Mouse (Mus musculus): ENCODE results near the gene Hsh2d. TPM values are rescaled to one million over a fixed set of nuclear protein-coding genes. Genes with fewer than 3 reads are reported as not detected.

The Hsh2d gene
- polyA plus RNA-seq, 1 experiment from 2014 or later = 0.17 TPM

GRCm38 (mm10) chr8:72192065-72192464 is 2.6 kb downstream of the Hsh2d start:
- Histone ChIP-seq H3K4me2 (no peak overlapping the region), H3K4me3 (no peak overlapping the region), H3K27me3 (replicated peaks) (no peaks in the 10 kb centered on the region), H3K9me3 (no peaks in the 10 kb centered on the region), H3K9ac (no peak overlapping the region), H3K36me3 (no peaks in the 10 kb centered on the region), H3K4me1 (no peaks in the 10 kb centered on the region), H3K27ac (replicated peaks) (no peak overlapping the region)
- ATAC-seq (ENCODE audit: extremely low read depth, insufficient number of reproducible peaks, low FRiP score, low TSS enrichment) = no peak

DNA sequence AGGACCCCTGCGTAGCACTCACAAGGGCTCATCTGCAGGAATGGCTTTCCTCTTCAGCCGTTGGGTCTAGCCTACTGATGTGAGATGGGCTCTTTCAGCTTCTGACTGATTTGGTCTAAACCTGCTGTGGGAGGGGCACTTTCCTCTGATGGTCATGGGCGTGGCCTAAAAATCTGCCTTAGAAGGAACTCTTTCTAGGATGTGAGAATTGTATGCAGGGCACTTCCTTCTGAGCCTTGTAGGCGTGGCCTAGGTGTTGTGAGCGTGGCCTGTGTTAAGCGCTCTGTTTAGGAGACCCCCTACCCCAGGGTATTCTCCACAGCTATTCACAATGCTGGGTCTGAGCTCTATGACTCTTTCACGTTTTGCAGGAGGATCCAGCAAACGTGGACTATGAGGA is 8.6 kb downstream of the Hsh2d start:
- Histone ChIP-seq H3K4me3 (no peak overlapping the region), H3K4me1 (no peaks in the 10 kb centered on the region), H3K9ac (no peak overlapping the region), H3K27ac (replicated peaks) (no peak overlapping the region), H3K9me3 (peaks cover 17% of the 10 kb centered on the region), H3K36me3 (no peaks in the 10 kb centered on the region), H3K4me2 (no peak overlapping the region), H3K27me3 (replicated peaks) (no peaks in the 10 kb centered on the region)
- 42% methylated on average over 8 of the region's 8 CpGs for WGBS
- ATAC-seq (ENCODE audit: extremely low read depth, insufficient number of reproducible peaks, low FRiP score, low TSS enrichment) = no peak

GRCm38 (mm10) chr8:72208582-72208981 is 19.1 kb downstream of the Hsh2d start:
- no peak for ATAC-seq (ENCODE audit: extremely low read depth, insufficient number of reproducible peaks, low FRiP score, low TSS enrichment)
- H3K4me3 ChIP-seq = no peak overlapping the region
- H3K27me3 ChIP-seq (replicated peaks) = peaks cover 8% of the 10 kb centered on the region; the same call in 1 of the 2 replicates
- H3K4me2 ChIP-seq = no peak overlapping the region
- H3K36me3 ChIP-seq = no peaks in the 10 kb centered on the region
- H3K4me1 ChIP-seq = no peaks in the 10 kb centered on the region
- WGBS = 71% methylated on average over 1 of the region's 1 CpGs
- H3K27ac ChIP-seq (replicated peaks) = no peak overlapping the region
- H3K9me3 ChIP-seq = peaks cover 13% of the 10 kb centered on the region
- no peak overlapping the region for H3K9ac ChIP-seq

DNA sequence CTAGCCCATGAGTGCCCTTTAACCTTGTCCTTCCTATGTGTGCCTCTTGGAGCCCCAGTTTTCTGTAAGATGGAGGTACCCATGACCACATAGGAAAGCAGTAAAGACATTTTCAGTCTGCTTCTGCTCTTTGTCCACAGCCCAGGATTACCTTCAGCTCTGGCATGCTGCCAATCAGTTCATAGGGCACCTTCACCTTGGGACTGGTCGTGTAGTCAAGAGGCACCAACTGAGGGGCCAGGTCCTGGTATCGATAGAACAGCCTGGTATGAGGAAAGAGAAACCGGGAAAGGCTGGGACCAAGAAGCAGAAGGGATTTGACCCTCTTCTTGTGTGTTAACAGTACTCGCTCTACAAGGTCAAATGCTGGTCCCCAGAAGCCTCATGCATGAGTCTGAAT is 20.8 kb downstream of the Hsh2d start:
- 57% methylated on average over 4 of the region's 4 CpGs for WGBS
- H3K9ac ChIP-seq = no peak overlapping the region
- H3K4me1 ChIP-seq = no peaks in the 10 kb centered on the region
- no peak overlapping the region for H3K4me2 ChIP-seq
- H3K9me3 ChIP-seq = no peaks in the 10 kb centered on the region
- no peak for ATAC-seq (ENCODE audit: extremely low read depth, insufficient number of reproducible peaks, low FRiP score, low TSS enrichment)
- H3K36me3 ChIP-seq = no peaks in the 10 kb centered on the region
- peaks cover 24% of the 10 kb centered on the region for H3K27me3 ChIP-seq (replicated peaks)
- H3K4me3 ChIP-seq = no peak overlapping the region
- H3K27ac ChIP-seq (replicated peaks) = no peak overlapping the region

DNA sequence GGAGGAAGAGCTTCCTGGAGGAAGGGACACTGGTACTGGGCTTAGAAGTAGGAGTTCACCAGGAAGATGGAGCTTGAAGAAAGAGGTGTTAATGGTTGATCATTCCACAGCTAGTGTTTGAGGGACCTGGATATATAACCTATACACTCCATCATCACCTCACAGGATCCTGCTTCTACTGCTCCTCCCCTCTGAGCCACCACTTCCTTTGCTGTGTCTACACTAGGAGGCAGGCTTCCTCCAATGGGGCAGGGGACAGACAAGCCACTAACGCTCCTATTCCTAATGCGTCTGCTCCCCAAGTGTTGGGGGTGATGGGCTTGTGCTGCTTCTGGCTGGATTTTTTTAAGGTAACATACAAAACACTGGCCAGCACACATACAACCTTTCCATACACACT is 21.3 kb downstream of the Hsh2d start:
- 63% methylated on average over 2 of the region's 2 CpGs for WGBS
- ATAC-seq (ENCODE audit: extremely low read depth, insufficient number of reproducible peaks, low FRiP score, low TSS enrichment) = no peak
- H3K9me3 ChIP-seq = no peaks in the 10 kb centered on the region
- H3K4me1 ChIP-seq = no peaks in the 10 kb centered on the region
- no peak overlapping the region for H3K4me3 ChIP-seq
- H3K4me2 ChIP-seq = no peak overlapping the region
- no peak overlapping the region for H3K27ac ChIP-seq (replicated peaks)
- H3K27me3 ChIP-seq (replicated peaks) = peaks cover 28% of the 10 kb centered on the region
- H3K36me3 ChIP-seq = no peaks in the 10 kb centered on the region
- H3K9ac ChIP-seq = no peak overlapping the region

GRCm38 (mm10) chr8:72211846-72212245 is 22.4 kb downstream of the Hsh2d start:
- no peak for ATAC-seq (ENCODE audit: extremely low read depth, insufficient number of reproducible peaks, low FRiP score, low TSS enrichment)
- Histone ChIP-seq H3K4me3 (no peak overlapping the region), H3K9me3 (no peaks in the 10 kb centered on the region), H3K36me3 (no peaks in the 10 kb centered on the region), H3K27me3 (replicated peaks) (peaks cover 33% of the 10 kb centered on the region), H3K9ac (no peak overlapping the region), H3K4me1 (no peaks in the 10 kb centered on the region), H3K4me2 (no peak overlapping the region), H3K27ac (replicated peaks) (no peak overlapping the region)
- 75% methylated on average over 1 of the region's 1 CpGs for WGBS

GRCm38 (mm10) chr8:72212751-72213150 is 23.3 kb downstream of the Hsh2d start, which contains the start of gene Cib3:
Gene Cib3, minus strand, starts transcription at chr8:72212837.
- H3K36me3 ChIP-seq = no peaks in the 10 kb centered on the region
- peaks cover 42% of the 10 kb centered on the region for H3K27me3 ChIP-seq (replicated peaks)
- no peaks in the 10 kb centered on the region for H3K4me1 ChIP-seq
- no peak within 1 kb of the TSS for H3K9ac ChIP-seq
- 49% methylated on average over 4 of the region's 4 CpGs for WGBS
- H3K9me3 ChIP-seq = no peaks in the 10 kb centered on the region
- H3K4me2 ChIP-seq = no peak within 1 kb of the TSS
- H3K27ac ChIP-seq (replicated peaks) = no peak within 1 kb of the TSS
- no peak for ATAC-seq (ENCODE audit: extremely low read depth, insufficient number of reproducible peaks, low FRiP score, low TSS enrichment)
- no peak within 1 kb of the TSS for H3K4me3 ChIP-seq

DNA sequence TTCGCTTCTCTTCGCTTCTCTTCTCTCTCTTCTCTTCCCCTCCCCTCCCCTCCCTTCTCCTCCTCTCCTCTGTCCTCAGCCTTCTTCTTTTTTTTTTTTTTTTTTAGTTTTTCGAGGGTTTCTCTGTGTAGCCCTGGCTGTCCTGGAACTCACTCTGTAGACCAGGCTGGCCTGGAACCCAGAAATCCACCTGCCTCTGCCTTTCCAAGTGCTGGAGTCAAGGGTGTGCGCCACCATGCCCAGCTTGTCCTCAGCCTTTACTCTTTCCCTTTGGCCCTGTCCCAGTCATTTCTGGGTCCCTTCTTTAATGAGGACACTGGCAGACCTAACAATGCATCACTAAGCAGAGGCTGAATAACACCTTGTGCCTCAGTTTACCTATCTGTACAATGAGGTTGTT is 24.1 kb downstream of the Hsh2d start, which contains the start of gene Gm11034:
Gm11034 (minus strand) TSS at position 101 of the 400 bp plus-strand sequence.
- Histone ChIP-seq H3K9ac (no peak within 1 kb of the TSS), H3K4me3 (no peak within 1 kb of the TSS), H3K27me3 (replicated peaks) (peaks cover 49% of the 10 kb centered on the region), H3K9me3 (no peaks in the 10 kb centered on the region), H3K4me2 (no peak within 1 kb of the TSS), H3K4me1 (no peaks in the 10 kb centered on the region), H3K36me3 (no peaks in the 10 kb centered on the region), H3K27ac (replicated peaks) (no peak within 1 kb of the TSS)
- no peak for ATAC-seq (ENCODE audit: extremely low read depth, insufficient number of reproducible peaks, low FRiP score, low TSS enrichment)
- WGBS = 67% methylated on average over 4 of the region's 4 CpGs

GRCm38 (mm10) chr8:72215060-72215459 is 25.6 kb downstream of the Hsh2d start:
- no peak overlapping the region for H3K27ac ChIP-seq (replicated peaks)
- H3K4me1 ChIP-seq = peaks cover under 1% of the 10 kb centered on the region; the same call in 1 of the 2 replicates
- no peaks in the 10 kb centered on the region for H3K9me3 ChIP-seq
- WGBS = 33% methylated on average over 2 of the region's 2 CpGs
- no peak for ATAC-seq (ENCODE audit: extremely low read depth, insufficient number of reproducible peaks, low FRiP score, low TSS enrichment)
- H3K27me3 ChIP-seq (replicated peaks) = peaks cover 51% of the 10 kb centered on the region
- H3K36me3 ChIP-seq = no peaks in the 10 kb centered on the region
- no peak overlapping the region for H3K4me2 ChIP-seq
- H3K9ac ChIP-seq = no peak overlapping the region
- no peak overlapping the region for H3K4me3 ChIP-seq

DNA sequence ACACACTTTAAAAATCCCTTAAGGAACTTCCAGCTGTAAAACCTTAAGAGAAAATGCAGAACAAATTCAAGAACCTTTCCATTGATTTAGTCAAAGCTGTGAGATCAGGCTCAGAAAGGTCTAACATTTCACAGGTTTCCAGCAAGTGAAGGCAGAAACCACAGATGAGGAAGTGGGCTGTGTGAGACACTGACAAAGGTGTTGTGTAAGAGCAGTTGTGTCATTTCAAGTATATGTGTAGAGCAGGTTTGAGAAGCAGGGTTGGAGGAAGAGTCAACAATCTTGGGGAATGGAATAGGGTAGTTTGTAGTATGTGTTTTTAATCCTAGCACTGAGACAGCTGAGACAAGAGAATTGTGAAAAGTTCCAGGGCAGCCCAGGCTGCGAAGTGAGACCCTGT is 26.4 kb downstream of the Hsh2d start:
- no peak overlapping the region for H3K4me2 ChIP-seq
- H3K9me3 ChIP-seq = no peaks in the 10 kb centered on the region
- 39% methylated on average over 1 of the region's 1 CpGs for WGBS
- peaks cover 8% of the 10 kb centered on the region for H3K4me1 ChIP-seq
- peaks cover 51% of the 10 kb centered on the region for H3K27me3 ChIP-seq (replicated peaks)
- no peak for ATAC-seq (ENCODE audit: extremely low read depth, insufficient number of reproducible peaks, low FRiP score, low TSS enrichment)
- no peak overlapping the region for H3K4me3 ChIP-seq
- no peak overlapping the region for H3K27ac ChIP-seq (replicated peaks)
- H3K36me3 ChIP-seq = 0 out of 2 replicates have a peak, but pooled peaks cover 2% of the 10 kb centered on the region
- H3K9ac ChIP-seq = no peak overlapping the region

GRCm38 (mm10) chr8:72218781-72219540 is 29.5 kb downstream of the Hsh2d start:
- H3K27me3 ChIP-seq (replicated peaks) = peaks cover 40% of the 10 kb centered on the region
- H3K27ac ChIP-seq (replicated peaks) = peak overlapping the region; percentile 67
- peaks cover 33% of the 10 kb centered on the region for H3K36me3 ChIP-seq
- no peak for ATAC-seq (ENCODE audit: extremely low read depth, insufficient number of reproducible peaks, low FRiP score, low TSS enrichment)
- no peaks in the 10 kb centered on the region for H3K9me3 ChIP-seq
- 79% methylated on average over 10 of the region's 10 CpGs for WGBS
- peak overlapping the region; percentile 65 for H3K4me3 ChIP-seq
- H3K4me1 ChIP-seq = peaks cover 10% of the 10 kb centered on the region
- H3K4me2 ChIP-seq = peak overlapping the region; percentile 83
- H3K9ac ChIP-seq = 0 out of 2 replicates have a peak overlapping the region, but pooled peaks have one; percentile 61

Data from heart, embryonic 13.5 days (tissue).